Mouse (Mus musculus): Measurements from ENCODE around the gene Cops7a.

GRCm38 (mm10) chr6:124931525-124932313, 33.6 kb downstream of the Cops7a start:
- TF ChIP-seq POLR2A (IDR thresholded peaks at IDR 0.05; ENCODE audit: control insufficient read depth, extremely low read depth, insufficient read depth, low read length, poor library complexity) (no peak), CTCF (IDR thresholded peaks at IDR 0.05; ENCODE audit: borderline replicate concordance, control insufficient read depth, extremely low read depth, insufficient read depth, low read length, poor library complexity) (peak; percentile 25; the same call in 1 of the 2 replicates)
